Mouse (Mus musculus) intestine, postnatal 0 days (tissue): ENCODE measurements around the gene Omp. TPM values are rescaled to one million over a fixed set of nuclear protein-coding genes. Genes with fewer than 3 reads are reported as not detected.
A peak's percentile ranks its signal among the peaks of the same experiment; 100 is the strongest.

ENCODE experiments used
- ATAC-seq: fragments of 200-750 bp; cut with Nextera tagmentation; 2 replicates; pipeline ENCODE4 v1.8.0; 2017; ENCODE audit warnings: mild to moderate bottlenecking, moderate TSS enrichment, moderate library complexity
- H3K27ac ChIP-seq: fragments of 300-500 bp; sonication (generic); 2 replicates; pipeline ENCODE4 v1.5.1; 2014; ENCODE audit warnings: mild to moderate bottlenecking, low read depth, low read length, moderate library complexity
- H3K27me3 ChIP-seq: fragments of 300-500 bp; sonication (generic); replicated peaks from 2 replicates; pipeline ENCODE4 v1.6.1; 2014; ENCODE audit warnings: low read length, mixed read lengths; ENCODE audit not compliant: control insufficient read depth, insufficient read depth
- H3K36me3 ChIP-seq: fragments of 300-500 bp; sonication (generic); 2 replicates; pipeline ENCODE4 v1.6.1; 2014; ENCODE audit warnings: mild to moderate bottlenecking, moderate library complexity; ENCODE audit not compliant: control insufficient read depth, insufficient read depth
- H3K4me1 ChIP-seq: fragments of 300-500 bp; sonication (generic); replicated peaks from 2 replicates; pipeline ENCODE4 v1.6.1; 2014; ENCODE audit warnings: antibody characterized with exemption, low read length, mixed read lengths; ENCODE audit not compliant: control insufficient read depth, insufficient read depth
- H3K4me2 ChIP-seq: fragments of 300-500 bp; sonication (generic); replicated peaks from 2 replicates; pipeline ENCODE4 v1.6.1; 2014; ENCODE audit warnings: low read depth, mild to moderate bottlenecking, moderate library complexity
- H3K4me3 ChIP-seq: fragments of 300-500 bp; sonication (generic); 2 replicates; pipeline ENCODE4 v1.5.1; 2014; ENCODE audit warnings: low read depth, low read length
- H3K9ac ChIP-seq: fragments of 300-500 bp; sonication (generic); 2 replicates; pipeline ENCODE4 v1.6.1; 2014; ENCODE audit warnings: mild to moderate bottlenecking, low read depth, low read length
- H3K9me3 ChIP-seq: fragments of 300-500 bp; sonication (generic); 2 replicates; pipeline ENCODE4 v1.6.1; 2016; ENCODE audit warnings: mixed run types; ENCODE audit not compliant: control insufficient read depth
- CTCF ChIP-seq: sonication (generic); IDR thresholded peaks from 2 replicates; pipeline ENCODE4 v1.5.1; 2016; ENCODE audit warnings: low read depth, mild to moderate bottlenecking, control low read depth, antibody characterized with exemption, moderate library complexity
- WGBS: fragments of 180-500 bp; shearing (Covaris S2); extraction: QIAGEN DNeasy Blood & Tissue Kit; methylation state at CpG from one replicate; pipeline ENCODE4 v1.1.7; 2014; 5-methylcytosine and 5-hydroxymethylcytosine counted together
- polyA plus RNA-seq: library from polyadenylated mRNA; unstranded; fragments of >200 nt; fragmentation: Nextera tagmentation; extraction: Ambion mirVana; gene quantifications from 2 replicates; pipeline ENCODE4 v1.2.1, GENCODE M21; 2015

Gene Omp
- polyA plus RNA-seq, 1 experiment from 2014 or later, result 0.10 TPM

GRCm38 (mm10) chr7:98104481-98105435 is 40.5 kb downstream of the Omp start:
- 33% methylated on average over 16 of the region's 16 CpGs for WGBS
- Histone ChIP-seq H3K9me3 (no peaks in the 10 kb centered on the region), H3K27ac (peak overlapping the region; percentile 90), H3K4me2 (peak overlapping the region; percentile 56), H3K27me3 (no peaks in the 10 kb centered on the region), H3K36me3 (0 out of 2 replicates have a peak, but pooled peaks cover 5% of the 10 kb centered on the region), H3K4me3 (no peak overlapping the region; the same call in 1 of the 2 replicates), H3K4me1 (peaks cover 11% of the 10 kb centered on the region; the same call in 1 of the 2 replicates), H3K9ac (no peak overlapping the region)
- TF ChIP-seq CTCF, result peak; percentile 39
- ATAC-seq, result peak; percentile 84

GRCm38 (mm10) chr7:98103942-98104292 is 41.4 kb downstream of the Omp start:
- H3K4me3 ChIP-seq, result no peak overlapping the region
- no peaks in the 10 kb centered on the region for H3K9me3 ChIP-seq
- peaks cover 11% of the 10 kb centered on the region; the same call in 1 of the 2 replicates for H3K4me1 ChIP-seq
- peak overlapping the region; percentile 58; the same call in 1 of the 2 replicates for H3K4me2 ChIP-seq
- 47% methylated on average over 5 of the region's 5 CpGs for WGBS
- peak overlapping the region; percentile 90 for H3K27ac ChIP-seq
- peaks cover 12% of the 10 kb centered on the region; the same call in 1 of the 2 replicates for H3K36me3 ChIP-seq
- no peak for TF ChIP-seq CTCF
- no peak overlapping the region for H3K9ac ChIP-seq
- ATAC-seq, result no peak
- H3K27me3 ChIP-seq, result no peaks in the 10 kb centered on the region

DNA sequence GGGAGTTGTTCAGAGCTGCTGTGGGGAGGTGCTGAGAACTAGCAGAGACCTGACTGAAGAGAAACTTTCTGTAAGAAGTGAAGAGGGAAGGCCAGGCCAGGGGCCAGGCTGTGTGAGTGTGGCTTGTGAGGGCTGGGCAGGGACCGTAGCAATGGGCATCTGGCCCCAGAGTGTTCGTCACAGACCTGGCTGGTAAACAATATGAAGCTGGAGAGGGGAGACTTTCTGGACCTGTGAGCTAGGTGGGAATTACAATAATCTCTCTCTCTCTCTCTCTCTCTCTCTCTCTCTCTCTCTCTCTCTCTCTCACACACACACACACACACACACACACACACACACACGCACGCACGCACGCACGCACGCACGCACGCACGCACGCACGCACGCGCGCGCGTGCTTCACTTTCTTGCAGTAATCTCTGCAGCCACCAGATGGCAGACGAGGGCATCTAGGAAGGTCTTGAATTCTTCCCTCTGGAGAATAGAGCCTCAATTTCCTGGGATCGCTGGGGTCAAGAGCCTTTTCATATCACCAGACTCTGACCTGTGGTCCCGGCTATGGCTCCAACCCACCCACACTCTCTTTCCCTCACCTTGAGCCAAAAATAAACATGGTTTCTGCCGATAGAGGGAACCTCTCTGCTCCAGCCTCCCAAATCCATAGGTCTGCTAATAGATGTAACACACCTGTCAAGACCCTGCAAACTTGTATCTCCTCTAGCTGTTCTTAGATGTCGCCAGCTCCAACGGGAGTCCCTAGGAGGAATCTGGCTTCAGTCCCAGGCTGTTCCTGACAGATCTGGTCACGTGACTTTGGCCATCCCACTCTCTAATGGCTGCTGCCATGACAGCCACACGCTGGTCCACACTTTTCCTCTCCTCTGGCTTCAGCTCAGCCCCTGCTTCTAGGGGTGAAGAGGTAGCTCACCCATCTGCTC is 42.0 kb downstream of the Omp start:
- Histone ChIP-seq H3K4me3 (peak overlapping the region; percentile 20; the same call in 1 of the 2 replicates), H3K4me2 (peak overlapping the region; percentile 58), H3K9me3 (no peaks in the 10 kb centered on the region), H3K36me3 (peaks cover 18% of the 10 kb centered on the region; the same call in 1 of the 2 replicates), H3K4me1 (peaks cover 11% of the 10 kb centered on the region; the same call in 1 of the 2 replicates), H3K27ac (peak overlapping the region; percentile 90), H3K9ac (no peak overlapping the region), H3K27me3 (no peaks in the 10 kb centered on the region)
- 7% methylated on average over 20 of the region's 26 CpGs for WGBS
- ATAC-seq, result peak; percentile 46
- TF ChIP-seq CTCF, result peak; percentile 88

DNA sequence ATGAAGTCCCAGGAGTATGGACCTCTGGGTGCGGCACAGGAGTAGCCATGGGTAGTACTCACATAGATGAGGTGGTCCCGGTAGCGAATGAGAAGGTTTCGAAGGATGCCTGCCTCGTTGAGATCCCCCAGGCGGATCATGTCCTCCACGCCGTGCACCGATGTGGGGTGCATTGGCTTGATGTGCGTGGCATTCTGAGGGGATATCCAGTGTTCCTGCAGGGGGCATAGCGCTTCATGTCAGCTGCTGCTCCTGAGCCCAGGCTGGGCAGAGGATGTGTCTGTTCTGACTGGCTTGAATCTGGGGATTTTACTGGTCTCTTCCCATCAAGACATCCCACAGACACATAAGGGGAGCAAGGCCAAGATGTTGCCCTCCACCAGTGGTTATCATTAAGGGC is 42.8 kb downstream of the Omp start:
- Histone ChIP-seq H3K27me3 (no peaks in the 10 kb centered on the region), H3K9me3 (no peaks in the 10 kb centered on the region), H3K36me3 (peaks cover 26% of the 10 kb centered on the region), H3K4me2 (peak overlapping the region; percentile 58; the same call in 1 of the 2 replicates), H3K9ac (no peak overlapping the region), H3K4me3 (no peak overlapping the region), H3K4me1 (peaks cover 11% of the 10 kb centered on the region; the same call in 1 of the 2 replicates), H3K27ac (peak overlapping the region; percentile 66; the same call in 1 of the 2 replicates)
- peak; percentile 39; the same call in 1 of the 2 replicates for TF ChIP-seq CTCF
- no peak for ATAC-seq
- WGBS, result 94% methylated on average over 11 of the region's 11 CpGs

- TF ChIP-seq CTCF, result no peak
- no peaks in the 10 kb centered on the region for H3K27me3 ChIP-seq
- no peak overlapping the region for H3K27ac ChIP-seq
- H3K9me3 ChIP-seq, result no peaks in the 10 kb centered on the region
- H3K4me2 ChIP-seq, result no peak overlapping the region
- peaks cover 55% of the 10 kb centered on the region for H3K36me3 ChIP-seq
- no peak for ATAC-seq
- H3K4me3 ChIP-seq, result no peak overlapping the region
- WGBS, result 96% methylated on average over 8 of the region's 8 CpGs
- H3K9ac ChIP-seq, result no peak overlapping the region
- no peaks in the 10 kb centered on the region for H3K4me1 ChIP-seq
Observed at GRCm38 (mm10) chr7:98097557-98097956, 47.7 kb downstream of the Omp start.
